Mouse (Mus musculus): ENCODE data around the gene Tsc22d1. TPM values are rescaled to one million over a fixed set of nuclear protein-coding genes. Genes with fewer than 3 reads are reported as not detected.

Gene Tsc22d1
- total and polyA plus RNA-seq, 3 experiments: 0.25 to 1.3 (median 0.69) TPM

DNA sequence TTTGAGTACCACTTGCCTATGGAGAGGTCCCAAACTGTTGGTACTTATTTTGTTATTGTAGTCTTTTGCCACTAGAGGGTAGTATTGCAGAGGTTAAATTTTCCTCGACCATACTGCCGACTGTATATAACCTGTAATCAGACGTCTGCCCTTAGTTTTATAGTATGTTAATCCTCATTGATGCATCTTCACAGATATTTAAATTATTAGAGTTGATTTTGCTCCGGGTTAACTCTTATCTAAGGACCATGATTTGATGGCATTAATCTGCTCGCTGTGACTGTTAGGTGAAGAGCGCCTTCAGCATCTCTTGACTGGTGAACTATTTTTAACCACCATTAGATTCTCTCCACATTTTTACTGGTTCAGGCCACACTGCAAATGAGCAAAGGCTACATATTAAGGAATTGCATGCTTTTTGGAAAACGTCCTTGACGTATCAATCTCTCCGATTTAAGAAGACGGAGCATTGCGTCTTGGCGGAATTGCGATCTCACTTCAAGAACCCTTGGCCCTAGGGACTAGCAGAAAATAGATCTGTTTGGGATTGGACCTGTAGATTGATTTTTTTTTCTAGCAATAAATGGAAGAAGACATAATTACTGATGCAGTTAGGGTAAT is 88.6 kb downstream of the Tsc22d1 start:
- H3K9ac ChIP-seq (ENCODE audit: insufficient read depth, low read depth): no peak overlapping the region; the same call in 1 of the 2 replicates
- H3K4me3 ChIP-seq (replicated peaks in 1 of 3; ENCODE audit: low read depth in 2 of 3, low read length in 2 of 3, poor library complexity in 1 of 3): peak overlapping the region in 1 of 3 experiments; percentile 60

DNA sequence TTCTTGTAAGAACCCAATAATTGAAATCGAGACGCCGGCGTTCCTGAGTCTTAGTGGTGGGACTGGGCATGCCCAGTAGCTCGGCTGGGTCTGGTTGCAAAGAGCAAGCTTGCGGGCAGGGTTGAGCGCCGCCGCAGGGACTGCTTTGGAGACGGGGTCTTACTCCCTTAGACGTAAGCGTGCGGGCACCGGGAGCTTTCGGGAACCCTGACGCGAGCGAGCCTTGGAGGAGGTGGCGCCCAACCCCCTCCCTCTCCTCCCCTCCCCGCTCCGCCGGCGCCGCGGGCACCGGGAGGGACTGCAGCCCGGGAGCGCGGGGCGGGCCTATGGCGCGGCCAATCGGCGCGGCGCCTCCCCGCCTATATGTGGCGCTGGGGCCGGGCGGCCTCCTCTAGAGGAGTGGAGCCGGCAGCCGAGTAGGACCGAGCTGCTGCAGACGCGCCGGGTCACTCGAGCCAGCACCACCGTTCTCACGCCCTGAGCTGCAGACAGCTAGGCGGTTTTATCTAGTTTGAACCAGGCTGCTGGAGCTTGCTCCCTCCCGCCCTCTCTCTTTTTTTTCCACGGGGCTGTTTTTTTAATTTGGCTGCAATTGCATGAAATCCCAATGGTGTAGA is 89.5 kb downstream of the Tsc22d1 start:
- dilution Hi-C loops (cut with MboI; ENCODE audit: extremely low pct_ligation_motif_present, extremely low pct_unique_long_range_greater_than_20kb, low sequenced_read_pairs): no loop called here
- no peak overlapping the region for H3K27ac ChIP-seq (ENCODE audit: insufficient read depth, low read depth)
- H3K4me2 ChIP-seq (ENCODE audit: insufficient read depth, low read depth, poor library complexity, severe bottlenecking): peak overlapping the region; percentile 52
- H3K9me3 ChIP-seq (replicated peaks; ENCODE audit: low read length): no peaks in the 10 kb centered on the region
- TF ChIP-seq NRF1 (IDR thresholded peaks at IDR 0.05; ENCODE audit: low read depth, low read length) (peak; percentile 65), POLR2A (IDR thresholded peaks at IDR 0.05; ENCODE audit: low read depth, low read length) (peak; percentile 70), ZMIZ1 (IDR thresholded peaks at IDR 0.05; ENCODE audit: low read depth, low read length) (no peak), MAZ (IDR thresholded peaks at IDR 0.05; ENCODE audit: low read depth, low read length) (0 out of 2 replicates have a peak, but pooled peaks have one; percentile 49)
- in situ Hi-C loops (cut with MboI; ENCODE audit: low pct_ligation_motif_present, low pct_unique_long_range_greater_than_20kb, low sequenced_read_pairs): loop anchor here (10.0 kb wide), 2 partner anchors 371 to 501 kb away; no protein-coding TSS in a partner anchor
- no peaks in the 10 kb centered on the region for H3K36me3 ChIP-seq (replicated peaks in 1 of 2; ENCODE audit: control insufficient read depth in 1 of 2, insufficient read depth in 1 of 2, low read length in 1 of 2)
- peaks cover 0 to 9% of the 10 kb centered on the region in 2 experiments; a peak in 2 of 4 replicates for H3K4me1 ChIP-seq (ENCODE audit: control insufficient read depth in 1 of 2, insufficient read depth in 2 of 2)
- peak overlapping the region; percentile 10; the same call in 1 of the 2 replicates for H3K9ac ChIP-seq (ENCODE audit: insufficient read depth, low read depth)
- H3K4me3 ChIP-seq (replicated peaks in 1 of 3; ENCODE audit: low read depth in 2 of 3, low read length in 2 of 3, poor library complexity in 1 of 3): peak overlapping the region; percentile 20 to 60 (median 60)
- DNase-seq (ENCODE audit: extremely low read depth): peak; percentile 73
- H3K79me2 ChIP-seq (replicated peaks; ENCODE audit: control insufficient read depth, extremely low read depth, insufficient read depth, poor library complexity, severe bottlenecking): no peaks in the 10 kb centered on the region
- H3K27me3 ChIP-seq (replicated peaks): peaks cover 6% of the 10 kb centered on the region

More for the DNA sequence above, 88.6 kb downstream of the Tsc22d1 start:
- H3K4me2 ChIP-seq (ENCODE audit: insufficient read depth, low read depth, poor library complexity, severe bottlenecking): peak overlapping the region; percentile 52
- H3K4me1 ChIP-seq (ENCODE audit: control insufficient read depth in 1 of 2, insufficient read depth in 2 of 2): peaks cover 0 to 9% of the 10 kb centered on the region in 2 experiments; a peak in 2 of 4 replicates
- no peaks in the 10 kb centered on the region for H3K9me3 ChIP-seq (replicated peaks; ENCODE audit: low read length)
- no peaks in the 10 kb centered on the region for H3K36me3 ChIP-seq (replicated peaks in 1 of 2; ENCODE audit: control insufficient read depth in 1 of 2, insufficient read depth in 1 of 2, low read length in 1 of 2)
- in situ Hi-C loops (cut with MboI; ENCODE audit: low pct_ligation_motif_present, low pct_unique_long_range_greater_than_20kb, low sequenced_read_pairs) (loop anchor here (10.0 kb wide), 2 partner anchors 371 to 501 kb away; no protein-coding TSS in a partner anchor), dilution Hi-C loops (cut with MboI; ENCODE audit: extremely low pct_ligation_motif_present, extremely low pct_unique_long_range_greater_than_20kb, low sequenced_read_pairs) (no loop called here)
- H3K79me2 ChIP-seq (replicated peaks; ENCODE audit: control insufficient read depth, extremely low read depth, insufficient read depth, poor library complexity, severe bottlenecking): no peaks in the 10 kb centered on the region
- no peak overlapping the region for H3K27ac ChIP-seq (ENCODE audit: insufficient read depth, low read depth)
- TF ChIP-seq RAD21 (IDR thresholded peaks at IDR 0.05; ENCODE audit: low read depth, low read length) (peak; percentile 94), CTCF (conservative IDR thresholded peaks at IDR 0.05 in 1 of 2, IDR thresholded peaks at IDR 0.05 in 1 of 2; ENCODE audit: low read depth in 2 of 2, low read length in 2 of 2) (peak; percentile 23 to 79; a peak in 3 of 4 replicates), SMC3 (IDR thresholded peaks at IDR 0.05; ENCODE audit: low read depth, low read length) (peak; percentile 64), POLR2AphosphoS2 (IDR thresholded peaks at IDR 0.05; ENCODE audit: low read depth, low read length) (no peak)
- peak; percentile 66 for DNase-seq (ENCODE audit: extremely low read depth)
- peaks cover 6% of the 10 kb centered on the region for H3K27me3 ChIP-seq (replicated peaks)

DNA sequence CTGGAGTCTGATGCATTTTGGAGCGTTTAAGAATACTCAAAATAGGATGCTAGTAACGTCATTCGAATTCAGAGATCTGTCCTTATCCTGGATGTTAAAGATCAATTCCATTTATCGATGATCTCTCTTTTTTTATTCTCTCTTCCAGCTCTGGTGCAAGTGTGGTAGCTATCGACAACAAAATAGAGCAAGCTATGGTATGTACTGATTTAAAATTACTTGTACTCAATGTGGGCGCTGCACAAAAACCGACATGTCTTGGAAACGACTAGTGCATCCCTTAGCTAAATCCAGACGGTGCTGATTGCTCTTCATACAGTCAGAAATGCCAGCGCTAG is 90.3 kb downstream of the Tsc22d1 start:
- no peak for DNase-seq (ENCODE audit: extremely low read depth)
- H3K36me3 ChIP-seq (replicated peaks in 1 of 2; ENCODE audit: control insufficient read depth in 1 of 2, insufficient read depth in 1 of 2, low read length in 1 of 2): no peaks in the 10 kb centered on the region
- dilution Hi-C loops (cut with MboI; ENCODE audit: extremely low pct_ligation_motif_present, extremely low pct_unique_long_range_greater_than_20kb, low sequenced_read_pairs) (no loop called here), in situ Hi-C loops (cut with MboI; ENCODE audit: low pct_ligation_motif_present, low pct_unique_long_range_greater_than_20kb, low sequenced_read_pairs) (loop anchor here (10.0 kb wide), 2 partner anchors 370 to 500 kb away; no protein-coding TSS in a partner anchor)
- no peak overlapping the region for H3K27ac ChIP-seq (ENCODE audit: insufficient read depth, low read depth)
- peaks cover 0 to 9% of the 10 kb centered on the region in 2 experiments; a peak in 2 of 4 replicates for H3K4me1 ChIP-seq (ENCODE audit: control insufficient read depth in 1 of 2, insufficient read depth in 2 of 2)
- no peak overlapping the region for H3K4me2 ChIP-seq (ENCODE audit: insufficient read depth, low read depth, poor library complexity, severe bottlenecking)
- peaks cover 6% of the 10 kb centered on the region for H3K27me3 ChIP-seq (replicated peaks)
- peak overlapping the region; percentile 10; the same call in 1 of the 2 replicates for H3K9ac ChIP-seq (ENCODE audit: insufficient read depth, low read depth)
- TF ChIP-seq IRF4 (IDR thresholded peaks at IDR 0.05; ENCODE audit: low read depth, low read length) (no peak), TCF12 (IDR thresholded peaks at IDR 0.05; ENCODE audit: low read depth, low read length) (no peak), MYC (IDR thresholded peaks at IDR 0.05; ENCODE audit: low read depth, low read length) (no peak), TBP (conservative IDR thresholded peaks at IDR 0.05; ENCODE audit: low read depth, low read length) (no peak), ELF1 (IDR thresholded peaks at IDR 0.05; ENCODE audit: low read depth, low read length) (no peak), MXI1 (IDR thresholded peaks at IDR 0.05; ENCODE audit: low read depth, low read length) (no peak), UBTF (IDR thresholded peaks at IDR 0.05; ENCODE audit: low read depth, low read length) (no peak), BHLHE40 (IDR thresholded peaks at IDR 0.05; ENCODE audit: low read depth, low read length) (no peak), MAZ (IDR thresholded peaks at IDR 0.05; ENCODE audit: low read depth, low read length) (no peak), JUN (IDR thresholded peaks at IDR 0.05; ENCODE audit: insufficient read depth, low read depth, low read length) (no peak), USF2 (conservative IDR thresholded peaks at IDR 0.05; ENCODE audit: low read depth, low read length) (no peak), POLR2A (IDR thresholded peaks at IDR 0.05; ENCODE audit: low read depth, low read length) (no peak), NRF1 (IDR thresholded peaks at IDR 0.05; ENCODE audit: low read depth, low read length) (no peak), ZNF384 (IDR thresholded peaks at IDR 0.05; ENCODE audit: low read depth, low read length) (no peak), PAX5 (IDR thresholded peaks at IDR 0.05; ENCODE audit: low read length) (no peak), CHD2 (IDR thresholded peaks at IDR 0.05; ENCODE audit: low read length) (no peak)
- H3K4me3 ChIP-seq (replicated peaks in 1 of 3; ENCODE audit: low read depth in 2 of 3, low read length in 2 of 3, poor library complexity in 1 of 3): no peak overlapping the region
- H3K79me2 ChIP-seq (replicated peaks; ENCODE audit: control insufficient read depth, extremely low read depth, insufficient read depth, poor library complexity, severe bottlenecking): no peaks in the 10 kb centered on the region
- no peaks in the 10 kb centered on the region for H3K9me3 ChIP-seq (replicated peaks; ENCODE audit: low read length)
